Mouse (Mus musculus): Measurements from ENCODE around the gene Kcna5. TPM values are rescaled to one million over a fixed set of nuclear protein-coding genes. Genes with fewer than 3 reads are reported as not detected.

The Kcna5 gene
- total and polyA plus RNA-seq, 3 experiments = not detected

GRCm38 (mm10) chr6:126560036-126560435 lies 24.8 kb upstream of the Kcna5 start:
- in situ Hi-C loops (cut with MboI; ENCODE audit: low pct_ligation_motif_present, low pct_unique_long_range_greater_than_20kb, low sequenced_read_pairs) = no loop called here

GRCm38 (mm10) chr6:126558276-126558675 lies 23.1 kb upstream of the Kcna5 start:
- Histone ChIP-seq H3K9me3 (replicated peaks; ENCODE audit: low read length) (no peaks in the 10 kb centered on the region), H3K79me2 (replicated peaks; ENCODE audit: control insufficient read depth, extremely low read depth, insufficient read depth, poor library complexity, severe bottlenecking) (no peaks in the 10 kb centered on the region), H3K4me2 (ENCODE audit: insufficient read depth, low read depth, poor library complexity, severe bottlenecking) (no peak overlapping the region), H3K27ac (ENCODE audit: insufficient read depth, low read depth) (no peak overlapping the region), H3K36me3 (replicated peaks in 1 of 2; ENCODE audit: control insufficient read depth in 1 of 2, insufficient read depth in 1 of 2, low read length in 1 of 2) (no peaks in the 10 kb centered on the region), H3K27me3 (replicated peaks) (peaks cover 91% of the 10 kb centered on the region), H3K4me1 (ENCODE audit: control insufficient read depth in 1 of 2, insufficient read depth in 2 of 2) (no peaks in the 10 kb centered on the region), H3K4me3 (replicated peaks in 1 of 3; ENCODE audit: low read depth in 2 of 3, low read length in 2 of 3, poor library complexity in 1 of 3) (no peak overlapping the region), H3K9ac (ENCODE audit: insufficient read depth, low read depth) (no peak overlapping the region)
- in situ Hi-C loops (cut with MboI; ENCODE audit: low pct_ligation_motif_present, low pct_unique_long_range_greater_than_20kb, low sequenced_read_pairs) = loop anchor here (10.0 kb wide), 1 partner anchor 63 kb away; no protein-coding TSS in a partner anchor
- dilution Hi-C loops (cut with MboI; ENCODE audit: extremely low pct_ligation_motif_present, extremely low pct_unique_long_range_greater_than_20kb, low sequenced_read_pairs) = no loop called here
- DNase-seq (ENCODE audit: extremely low read depth) = no peak
- TF ChIP-seq KAT2A (IDR thresholded peaks at IDR 0.05; ENCODE audit: insufficient replicate concordance, low read length) (no peak), ZMIZ1 (IDR thresholded peaks at IDR 0.05; ENCODE audit: low read depth, low read length) (no peak), MXI1 (IDR thresholded peaks at IDR 0.05; ENCODE audit: low read depth, low read length) (no peak)

More at GRCm38 (mm10) chr6:126560036-126560435, 24.8 kb upstream of the Kcna5 start:
- peaks cover 91% of the 10 kb centered on the region for H3K27me3 ChIP-seq (replicated peaks)
- TF ChIP-seq MXI1 (IDR thresholded peaks at IDR 0.05; ENCODE audit: low read depth, low read length) = no peak
- TF ChIP-seq E2F4 (IDR thresholded peaks at IDR 0.05; ENCODE audit: insufficient replicate concordance, low read depth, low read length) = no peak
- no peak for TF ChIP-seq ETS1 (conservative IDR thresholded peaks at IDR 0.05; ENCODE audit: low read depth, low read length)
- dilution Hi-C loops (cut with MboI; ENCODE audit: extremely low pct_ligation_motif_present, extremely low pct_unique_long_range_greater_than_20kb, low sequenced_read_pairs) = no loop called here
- no peak overlapping the region for H3K9ac ChIP-seq (ENCODE audit: insufficient read depth, low read depth)
- H3K36me3 ChIP-seq (replicated peaks in 1 of 2; ENCODE audit: control insufficient read depth in 1 of 2, insufficient read depth in 1 of 2, low read length in 1 of 2) = no peaks in the 10 kb centered on the region
- no peaks in the 10 kb centered on the region for H3K9me3 ChIP-seq (replicated peaks; ENCODE audit: low read length)
- no peak overlapping the region for H3K4me3 ChIP-seq (replicated peaks in 1 of 3; ENCODE audit: low read depth in 2 of 3, low read length in 2 of 3, poor library complexity in 1 of 3)
- H3K4me1 ChIP-seq (ENCODE audit: control insufficient read depth in 1 of 2, insufficient read depth in 2 of 2) = no peaks in the 10 kb centered on the region
- no peak overlapping the region for H3K27ac ChIP-seq (ENCODE audit: insufficient read depth, low read depth)
- H3K79me2 ChIP-seq (replicated peaks; ENCODE audit: control insufficient read depth, extremely low read depth, insufficient read depth, poor library complexity, severe bottlenecking) = no peaks in the 10 kb centered on the region
- no peak for DNase-seq (ENCODE audit: extremely low read depth)
- H3K4me2 ChIP-seq (ENCODE audit: insufficient read depth, low read depth, poor library complexity, severe bottlenecking) = no peak overlapping the region

- no peaks in the 10 kb centered on the region for H3K4me1 ChIP-seq (ENCODE audit: control insufficient read depth in 1 of 2, insufficient read depth in 2 of 2)
- no peak overlapping the region for H3K27ac ChIP-seq (ENCODE audit: insufficient read depth, low read depth)
- no peak overlapping the region for H3K4me2 ChIP-seq (ENCODE audit: insufficient read depth, low read depth, poor library complexity, severe bottlenecking)
- H3K36me3 ChIP-seq (replicated peaks in 1 of 2; ENCODE audit: control insufficient read depth in 1 of 2, insufficient read depth in 1 of 2, low read length in 1 of 2) = no peaks in the 10 kb centered on the region
- H3K9ac ChIP-seq (ENCODE audit: insufficient read depth, low read depth) = no peak overlapping the region
- TF ChIP-seq ZMIZ1 (IDR thresholded peaks at IDR 0.05; ENCODE audit: low read depth, low read length) = no peak
- peak in 1 of 2 experiments; percentile 46; a peak in 2 of 4 replicates for TF ChIP-seq CTCF (conservative IDR thresholded peaks at IDR 0.05 in 1 of 2, IDR thresholded peaks at IDR 0.05 in 1 of 2; ENCODE audit: low read depth in 2 of 2, low read length in 2 of 2)
- TF ChIP-seq ZKSCAN1 (IDR thresholded peaks at IDR 0.05; ENCODE audit: borderline replicate concordance, low read depth, low read length) = no peak
- TF ChIP-seq E2F4 (IDR thresholded peaks at IDR 0.05; ENCODE audit: insufficient replicate concordance, low read depth, low read length) = no peak
- no peak for TF ChIP-seq UBTF (IDR thresholded peaks at IDR 0.05; ENCODE audit: low read depth, low read length)
- no peak for TF ChIP-seq NRF1 (IDR thresholded peaks at IDR 0.05; ENCODE audit: low read depth, low read length)
- TF ChIP-seq RAD21 (IDR thresholded peaks at IDR 0.05; ENCODE audit: low read depth, low read length) = peak; percentile 18
- peak; percentile 19; the same call in 1 of the 2 replicates for TF ChIP-seq SMC3 (IDR thresholded peaks at IDR 0.05; ENCODE audit: low read depth, low read length)
- in situ Hi-C loops (cut with MboI; ENCODE audit: low pct_ligation_motif_present, low pct_unique_long_range_greater_than_20kb, low sequenced_read_pairs) = loop anchor here (10.0 kb wide), 1 partner anchor 59 kb away; no protein-coding TSS in a partner anchor
- H3K79me2 ChIP-seq (replicated peaks; ENCODE audit: control insufficient read depth, extremely low read depth, insufficient read depth, poor library complexity, severe bottlenecking) = no peaks in the 10 kb centered on the region
- dilution Hi-C loops (cut with MboI; ENCODE audit: extremely low pct_ligation_motif_present, extremely low pct_unique_long_range_greater_than_20kb, low sequenced_read_pairs) = no loop called here
- H3K27me3 ChIP-seq (replicated peaks) = peaks cover 96% of the 10 kb centered on the region
- DNase-seq (ENCODE audit: extremely low read depth) = no peak
- no peak overlapping the region for H3K4me3 ChIP-seq (replicated peaks in 1 of 3; ENCODE audit: low read depth in 2 of 3, low read length in 2 of 3, poor library complexity in 1 of 3)
- H3K9me3 ChIP-seq (replicated peaks; ENCODE audit: low read length) = no peaks in the 10 kb centered on the region
Measured at GRCm38 (mm10) chr6:126553812-126554211, 18.6 kb upstream of the Kcna5 start.

All from CH12.LX (cell line).